Mouse (Mus musculus) naive thymus-derived CD4-positive, alpha-beta T cell, adult 5 months (primary cell): ENCODE data around the gene Gdf1. TPM values are rescaled to one million over a fixed set of nuclear protein-coding genes. Genes with fewer than 3 reads are reported as not detected.

Source experiments
- polyA plus RNA-seq: library from polyadenylated mRNA; unstranded; fragments of 100-300 nt; shearing (Covaris generic); gene quantifications from one replicate; pipeline ENCODE4 v1.2.1, GENCODE M21; 2017

The Gdf1 gene
- 0.44 TPM for polyA plus RNA-seq

DNA sequence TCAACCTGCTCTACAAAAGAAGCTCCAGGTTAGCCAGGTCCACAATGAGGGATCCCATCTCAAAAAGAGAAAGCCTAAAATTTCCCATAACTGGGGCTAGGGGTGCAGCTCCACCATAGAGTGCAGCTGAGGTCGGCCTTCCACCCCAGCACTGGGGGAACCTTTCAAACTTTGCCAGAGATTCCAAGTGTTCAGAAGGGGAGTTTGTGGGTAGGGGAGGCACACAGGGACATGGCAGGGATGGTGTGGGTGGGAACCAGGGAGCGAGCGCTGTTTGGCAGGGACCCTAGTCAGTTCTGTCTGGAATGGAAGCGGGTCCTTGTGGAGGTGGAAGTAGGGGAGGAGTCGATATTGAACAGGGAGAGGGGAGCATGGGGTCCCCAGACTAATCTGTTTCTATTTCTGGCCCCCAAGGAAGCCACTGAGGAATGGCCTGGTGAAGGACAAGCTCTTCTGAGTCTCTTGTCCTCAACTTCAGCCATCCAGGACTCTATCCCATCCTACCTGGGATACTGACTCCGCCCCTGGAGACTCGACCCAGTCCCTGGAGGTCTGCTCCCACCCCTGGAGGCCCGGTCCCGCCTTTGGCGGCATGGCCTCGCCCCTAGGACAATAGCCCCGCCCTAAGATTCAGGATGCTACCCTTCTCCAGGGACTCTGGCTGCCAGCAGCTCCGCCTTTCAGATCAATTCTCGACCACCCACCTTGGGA is at the start of gene Gdf1:
Gene Gdf1, plus strand, starts transcription at position 694 of the 711 bp plus-strand sequence.

DNA sequence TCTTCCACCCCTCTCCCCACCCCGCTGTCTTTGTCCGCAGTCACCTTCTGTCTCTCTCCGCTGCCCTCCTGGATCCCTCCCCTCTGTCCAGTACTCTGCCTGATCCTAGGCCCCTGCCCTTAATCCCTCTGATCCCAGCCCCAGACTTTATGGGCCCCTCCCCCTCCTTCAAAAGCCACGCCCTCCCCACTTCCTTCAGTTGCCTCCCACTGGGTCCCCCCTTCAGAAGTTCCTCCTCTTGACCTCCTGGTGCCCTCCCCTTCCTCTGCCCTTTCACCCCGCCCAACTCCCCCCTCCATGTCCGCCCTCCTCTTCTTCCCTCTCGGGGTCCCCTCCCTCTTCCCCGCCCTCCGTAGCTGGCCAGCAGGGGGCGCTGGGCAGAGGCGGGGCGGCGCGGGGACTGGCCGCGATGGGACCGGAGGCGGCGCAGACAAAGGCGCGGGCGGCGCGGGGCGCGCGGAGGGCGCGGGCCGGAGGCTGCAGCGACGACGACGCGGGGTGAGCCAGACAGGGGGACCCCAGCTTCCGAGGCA is 46.9 kb upstream of the Gdf1 start, which contains the start of gene Homer3:
Gene Homer3, plus strand, starts transcription at position 225 of the 533 bp plus-strand sequence.

DNA sequence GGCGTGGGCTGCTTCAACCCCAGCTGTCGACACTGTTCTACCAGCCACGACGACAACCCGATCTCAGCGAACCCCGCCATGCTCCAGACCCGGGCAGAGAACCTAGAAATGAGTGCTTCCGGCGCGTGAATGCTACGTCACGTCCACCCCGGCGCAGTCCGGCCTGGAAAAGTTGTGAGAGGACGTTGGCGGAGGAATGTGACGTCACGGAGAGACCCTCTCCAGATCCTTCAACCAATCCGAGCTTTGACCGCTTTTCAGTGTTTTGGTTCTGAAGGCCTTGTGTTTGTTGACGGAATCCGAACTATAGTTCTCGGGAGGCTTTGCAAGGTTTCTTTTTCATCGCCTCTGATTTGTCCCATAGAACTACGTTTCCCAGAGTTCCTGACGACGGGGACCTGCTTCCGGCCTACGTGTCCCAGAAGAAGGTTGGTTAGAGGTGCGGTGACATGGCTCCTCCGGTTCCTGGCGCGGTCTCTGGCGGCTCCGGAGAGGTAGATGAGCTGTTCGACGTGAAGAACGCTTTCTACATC is 27.2 kb upstream of the Gdf1 start, which contains the start of the genes Ddx49 and Cope:
Gene Ddx49, minus strand, starts transcription at position 132 of the 533 bp plus-strand sequence.
Gene Cope, plus strand, starts transcription at position 161 of the 533 bp plus-strand sequence.

DNA sequence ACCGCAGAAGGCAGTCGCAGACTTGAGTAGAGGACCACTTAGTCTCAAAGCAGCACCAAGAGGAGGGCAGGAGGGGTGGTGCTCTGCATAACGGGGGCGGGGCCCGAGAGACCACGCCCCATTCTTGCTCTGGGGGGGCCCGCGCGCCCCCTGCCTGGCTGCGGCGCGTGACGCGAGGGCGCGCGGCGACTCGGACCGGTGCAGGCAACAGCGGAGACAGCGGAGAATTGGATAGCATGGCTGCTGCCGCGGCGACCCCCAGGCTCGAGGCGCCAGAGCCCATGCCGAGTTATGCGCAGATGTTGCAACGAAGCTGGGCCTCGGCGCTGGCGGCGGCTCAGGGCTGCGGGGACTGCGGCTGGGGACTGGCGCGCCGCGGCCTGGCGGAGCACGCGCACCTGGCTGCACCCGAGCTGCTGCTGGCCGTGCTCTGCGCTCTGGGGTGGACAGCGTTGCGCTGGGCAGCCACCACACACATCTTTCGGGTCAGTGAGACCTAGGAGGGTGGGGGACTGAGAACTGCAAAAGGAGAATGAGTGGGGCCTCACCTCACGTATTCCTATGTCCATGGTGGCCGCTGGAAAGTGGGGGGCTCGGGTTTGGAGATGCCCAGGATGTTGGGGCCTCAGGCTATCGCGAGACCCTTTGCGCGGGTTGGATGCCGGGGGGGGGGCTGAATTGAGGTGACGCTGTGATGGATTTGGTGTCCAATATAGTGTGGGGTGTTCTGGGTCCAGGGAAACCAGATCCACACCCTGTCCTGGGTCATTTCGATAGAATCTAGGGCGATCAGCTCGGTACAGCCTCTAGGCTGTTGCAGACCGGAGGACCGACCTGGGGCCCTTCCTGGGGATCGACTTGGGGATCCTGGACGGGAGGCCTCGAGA is 13.8 kb upstream of the Gdf1 start, which contains the start of gene Cers1:
Gene Cers1, plus strand, starts transcription at position 152 of the 887 bp plus-strand sequence.

DNA sequence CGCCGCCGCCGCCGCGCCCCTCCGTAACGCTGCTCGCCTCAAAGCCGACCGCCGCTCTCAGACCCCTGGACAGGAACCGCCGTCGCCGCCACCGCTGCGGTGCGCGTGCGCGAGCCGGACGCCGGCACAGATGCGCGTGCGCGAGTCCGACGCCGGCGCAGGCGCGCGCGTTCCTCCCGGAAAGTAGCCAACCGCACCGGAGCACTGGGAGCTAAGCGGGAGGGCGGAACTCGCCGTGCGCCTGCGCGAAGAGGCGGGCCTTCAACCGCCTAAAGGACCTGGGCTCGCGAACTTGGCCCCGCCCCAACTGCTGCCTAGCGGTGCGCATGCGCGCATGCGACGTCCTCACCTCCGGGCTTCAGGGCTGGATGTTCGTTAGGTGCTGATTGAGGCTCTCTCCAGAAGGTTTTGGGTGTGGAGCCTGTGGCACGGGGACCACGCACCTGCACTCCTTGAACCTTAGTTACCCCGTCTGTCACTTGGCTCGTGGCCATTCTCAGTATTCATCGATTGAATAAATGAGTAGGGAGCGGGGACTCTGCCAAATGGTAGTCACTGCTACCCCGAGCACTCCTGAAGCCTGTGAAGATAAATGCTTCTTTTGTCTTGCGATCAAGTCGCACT is 23.7 kb downstream of the Gdf1 start, which contains the start of gene Upf1:
Gene Upf1, minus strand, starts transcription at position 85 of the 624 bp plus-strand sequence.

DNA sequence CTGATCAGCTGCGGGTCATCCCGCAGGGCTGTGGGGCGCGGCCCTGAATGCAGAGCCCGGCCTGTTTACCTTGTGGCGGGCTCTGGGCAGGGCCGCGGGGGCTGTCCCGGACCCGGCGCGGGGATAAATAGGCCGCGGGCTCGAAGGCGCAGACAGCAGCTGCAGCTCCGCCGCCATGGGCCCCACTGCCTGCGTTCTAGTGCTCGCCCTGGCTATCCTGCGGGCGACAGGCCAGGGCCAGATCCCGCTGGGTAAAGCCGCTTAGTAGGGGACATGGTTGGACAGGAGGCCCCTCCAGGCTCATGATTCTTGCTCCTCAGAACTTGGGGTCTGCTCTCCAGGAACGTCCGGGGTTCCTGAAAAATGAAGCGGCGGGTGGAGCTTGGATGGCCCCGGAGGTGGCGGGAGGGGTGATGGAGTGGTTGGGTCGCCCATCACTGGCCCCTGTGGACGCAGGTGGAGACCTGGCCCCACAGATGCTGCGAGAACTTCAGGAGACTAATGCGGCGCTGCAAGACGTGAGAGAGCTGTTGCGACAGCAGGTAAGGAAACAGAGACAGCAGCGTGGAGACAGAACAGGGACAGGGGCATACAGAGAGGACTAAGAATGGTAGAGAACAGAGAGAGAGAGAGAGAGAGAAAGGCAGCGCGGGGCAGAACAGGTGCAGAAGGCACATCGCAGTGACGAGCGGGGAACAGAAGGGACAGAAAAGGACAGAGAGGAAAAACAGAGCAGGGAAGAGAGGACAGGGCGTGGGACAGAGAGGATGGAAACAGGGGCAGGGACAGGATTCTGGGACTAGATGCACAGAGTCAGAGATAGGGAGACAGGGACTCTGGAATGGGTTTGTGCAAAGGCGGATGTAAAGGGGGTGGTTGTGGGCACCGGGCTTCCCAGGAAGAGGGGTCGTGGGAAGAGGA is 44.0 kb downstream of the Gdf1 start, which contains the start of gene Comp:
Gene Comp, plus strand, starts transcription at position 162 of the 921 bp plus-strand sequence.

Other genes starting within 250 kb of the Gdf1 start
- gene Hapln4, start 246.4 kb upstream of the Gdf1 start, polyA plus RNA-seq, result not detected
- not detected for gene Ncan, start 208.9 kb upstream of the Gdf1 start, polyA plus RNA-seq
- 48.4 TPM for gene Nr2c2ap, start 198.5 kb upstream of the Gdf1 start, polyA plus RNA-seq
- gene Rfxank, start 190.7 kb upstream of the Gdf1 start, polyA plus RNA-seq, result 21.7 TPM
- 36.2 TPM for gene Borcs8, start 190.3 kb upstream of the Gdf1 start, polyA plus RNA-seq
- gene Mef2b, start 190.1 kb upstream of the Gdf1 start, polyA plus RNA-seq, result 0.97 TPM
- 45.8 TPM for gene Tmem161a, start 157.5 kb upstream of the Gdf1 start, polyA plus RNA-seq
- 7.9 TPM for gene Slc25a42, start 117.5 kb upstream of the Gdf1 start, polyA plus RNA-seq
- 36.8 TPM for gene Sugp2, start 95.6 kb upstream of the Gdf1 start, polyA plus RNA-seq
- 11.5 TPM for gene Armc6, start 95.4 kb upstream of the Gdf1 start, polyA plus RNA-seq
- gene Homer3, start 47.0 kb upstream of the Gdf1 start, polyA plus RNA-seq, result 2.6 TPM
- gene Ddx49, start 27.3 kb upstream of the Gdf1 start, polyA plus RNA-seq, result 60.5 TPM
- 237 TPM for gene Cope, start 27.3 kb upstream of the Gdf1 start, polyA plus RNA-seq
- not detected for gene Cers1, start 14.0 kb upstream of the Gdf1 start, polyA plus RNA-seq
- 88.8 TPM for gene Upf1, start 23.5 kb downstream of the Gdf1 start, polyA plus RNA-seq
- gene Comp, start 43.7 kb downstream of the Gdf1 start, polyA plus RNA-seq, result 2.4 TPM
- 12.2 TPM for gene Crtc1, start 109.8 kb downstream of the Gdf1 start, polyA plus RNA-seq
- gene Klhl26, start 147.2 kb downstream of the Gdf1 start, polyA plus RNA-seq, result 9.8 TPM
- gene Tmem59l, start 157.5 kb downstream of the Gdf1 start, polyA plus RNA-seq, result not detected
- not detected for gene Crlf1, start 163.3 kb downstream of the Gdf1 start, polyA plus RNA-seq
- 62.7 TPM for gene Rex1bd, start 176.9 kb downstream of the Gdf1 start, polyA plus RNA-seq
- 1,566 TPM for gene Uba52, start 181.0 kb downstream of the Gdf1 start, polyA plus RNA-seq
- gene Fkbp8, start 197.9 kb downstream of the Gdf1 start, polyA plus RNA-seq, result 382 TPM
- 67.1 TPM for gene Kxd1, start 198.1 kb downstream of the Gdf1 start, polyA plus RNA-seq
- 42.9 TPM for gene Ell, start 209.6 kb downstream of the Gdf1 start, polyA plus RNA-seq